Mouse (Mus musculus) heart, postnatal 14 days (tissue): Measurements from ENCODE around the gene Gm21983. TPM values are rescaled to one million over a fixed set of nuclear protein-coding genes. Genes with fewer than 3 reads are reported as not detected.
A peak's percentile ranks its signal among the peaks of the same experiment; 100 is the strongest.

Experiments used
- DNase-seq, 2 experiments: peaks; one replicate each; pipeline ENCODE4 v3.0.0; 2021 to 2022
- intact Hi-C: fragments of 180-260 bp; cut with DNase I; formaldehyde crosslinking; loops from one replicate; pipeline ENCODE4 v1.15.1; 2025
- microRNA-seq, 2 experiments: library from miRNA; unstranded; fragments of <30 nt; microRNA quantifications; one replicate each; pipeline ENCODE4 v1.2.0; 2021 to 2022
- total RNA-seq, 2 experiments: library from RNA; stranded (reverse); gene quantifications; 2 replicates each; pipeline ENCODE4 v1.2.3; 2021

Gene Gm21983
- total RNA-seq, 2 experiments from 2014 or later: not detected

DNA sequence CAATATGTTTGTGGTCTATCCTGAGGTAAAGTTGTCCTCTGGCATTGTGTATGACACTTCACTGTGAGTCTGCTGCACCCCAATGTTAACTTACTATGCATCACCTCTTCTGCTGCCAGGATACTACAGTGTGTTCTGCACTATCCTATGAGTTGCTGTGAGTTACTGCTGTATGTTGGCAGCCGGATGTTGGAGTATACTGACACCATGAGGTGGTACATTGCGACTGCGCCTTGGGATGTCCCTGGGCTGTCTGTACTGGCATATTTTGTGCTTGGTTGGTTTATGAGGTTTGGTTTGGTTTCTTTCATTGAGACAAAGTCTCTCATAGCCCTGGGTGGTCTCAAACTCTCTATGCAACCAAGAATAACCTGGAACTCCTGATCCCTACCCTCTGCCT lies 52.7 kb downstream of the Gm21983 start:
- intact Hi-C loops: loop anchor here (10.0 kb wide), 1 partner anchor 353 kb away; no protein-coding TSS in a partner anchor
- peak; percentile 11 to 38 for DNase-seq

DNA sequence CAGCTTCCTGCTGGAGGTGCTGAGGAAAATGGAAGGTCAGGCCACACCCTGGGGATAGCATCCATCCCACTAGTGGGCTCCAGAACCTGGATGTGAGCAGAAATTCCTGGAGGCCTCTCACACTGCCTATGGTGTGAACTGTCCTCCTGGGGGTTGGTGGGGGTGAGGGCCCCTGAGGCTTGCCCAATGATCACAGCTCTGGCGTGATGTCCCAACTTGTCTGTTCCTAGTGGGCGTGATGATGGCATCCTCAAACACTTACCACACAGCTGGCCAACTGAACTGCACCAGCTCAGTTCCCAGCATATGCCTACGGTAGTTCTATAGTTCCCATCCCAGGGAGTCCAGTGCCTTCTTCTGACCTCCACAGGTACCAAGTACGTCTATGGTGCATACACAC lies 55.9 kb downstream of the Gm21983 start:
- no peak for DNase-seq
- intact Hi-C loops: loop anchor here (10.0 kb wide), 1 partner anchor 350 kb away; no protein-coding TSS in a partner anchor

DNA sequence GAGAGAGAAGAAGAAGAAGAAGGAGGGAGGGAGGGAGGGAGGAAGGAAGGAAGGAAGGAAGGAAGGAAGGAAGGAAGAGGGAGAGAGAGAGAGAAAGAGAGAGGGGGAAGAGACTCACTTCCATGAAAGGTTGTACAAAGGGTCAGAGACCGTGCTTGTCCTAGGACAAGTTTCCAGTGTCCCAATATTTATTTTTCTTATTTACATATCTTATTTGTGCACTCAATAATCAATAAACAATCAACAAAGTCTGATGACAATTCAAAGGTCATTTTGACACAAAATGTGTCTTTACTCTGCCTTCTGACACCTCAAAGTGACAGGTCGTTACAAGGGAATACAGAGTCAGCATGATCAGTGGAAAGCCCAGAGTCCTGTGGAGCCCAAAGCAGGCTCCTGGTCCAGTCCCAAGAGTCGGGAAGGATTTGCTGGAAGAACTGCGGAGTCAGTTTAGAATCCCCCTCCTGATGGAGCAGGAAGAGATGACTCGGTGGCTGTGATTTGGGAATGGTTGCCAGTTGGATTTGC lies 56.5 kb downstream of the Gm21983 start:
- DNase-seq: no peak
- intact Hi-C loops: loop anchor here (10.0 kb wide), 1 partner anchor 350 kb away; no protein-coding TSS in a partner anchor

DNA sequence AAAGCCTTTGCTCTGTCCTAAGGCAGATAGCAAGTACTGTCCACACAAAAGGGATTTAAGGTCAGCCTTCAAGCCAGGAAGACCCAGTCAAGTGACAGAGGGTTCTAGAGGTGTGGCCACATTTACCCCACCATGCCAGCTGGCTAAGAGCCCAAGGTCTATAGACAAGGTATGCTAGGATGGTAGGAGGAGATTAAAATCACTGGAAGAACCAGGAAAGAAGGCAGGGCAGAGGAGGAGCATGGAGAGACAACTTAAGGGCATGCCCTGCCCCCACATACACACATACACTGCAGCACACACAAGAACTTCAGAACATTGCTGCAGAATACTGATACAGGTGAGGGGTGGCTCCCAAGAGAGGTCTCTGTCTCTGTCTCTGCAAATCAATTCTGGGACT lies 61.2 kb downstream of the Gm21983 start, which contains the start of gene Cyp2f2:
TSS of gene Cyp2f2 (plus strand) at position 234 of the 400 bp plus-strand sequence.
- DNase-seq: no peak
- intact Hi-C loops: loop anchor here (10.0 kb wide), 1 partner anchor 345 kb away; no protein-coding TSS in a partner anchor

Small RNA genes lying within 50 kb of the gene (microRNA-seq; reads per million reads assigned to microRNA genes)
- gene Mir1191 (0 to 0.12 reads per million in 2 experiments), gene Mir3101 (0.36 to 0.54 reads per million in 2 experiments)

Other genes with a start within 250 kb of the Gm21983 start
- gene Cyp2a22, start 241.7 kb downstream of the Gm21983 start, total RNA-seq: not detected
- gene Cyp2a12, start 152.0 kb downstream of the Gm21983 start, total RNA-seq: under 1 TPM in 1 of 2 experiments, not detected in 1; 0.17 TPM
- gene Cyp2f2, start 61.2 kb downstream of the Gm21983 start, total RNA-seq: 10 to 100 TPM in 1 of 2 experiments, under 1 TPM in 1; 0.12 to 25.5 TPM
- gene Cyp2t4, start 27.4 kb downstream of the Gm21983 start, total RNA-seq: not detected
- gene Egln2, start 14.3 kb downstream of the Gm21983 start, total RNA-seq: 10 to 100 TPM; 60.1 to 60.6 TPM
- 10 to 100 TPM; 21.9 to 22.1 TPM for gene Rab4b, start 2.2 kb downstream of the Gm21983 start, total RNA-seq
- gene Mia, start 71 bp upstream of the Gm21983 start, total RNA-seq: not detected
- 10 to 100 TPM; 12.3 to 12.5 TPM for gene BC024978, start 14.7 kb upstream of the Gm21983 start, total RNA-seq
- gene Snrpa, start 15.2 kb upstream of the Gm21983 start, total RNA-seq: 10 to 100 TPM; 38.9 to 47.7 TPM
- gene Itpkc, start 47.6 kb upstream of the Gm21983 start, total RNA-seq: 1 to 10 TPM; 4.5 to 5.5 TPM
- gene Coq8b, start 51.9 kb upstream of the Gm21983 start, total RNA-seq: 1 to 10 TPM; 7.0 to 8.8 TPM
- 1 to 10 TPM; 7.9 to 8.5 TPM for gene Numbl, start 77.3 kb upstream of the Gm21983 start, total RNA-seq
- gene Ltbp4, start 156.6 kb upstream of the Gm21983 start, total RNA-seq: 100 to 1,000 TPM; 354 to 358 TPM
- gene Shkbp1, start 174.9 kb upstream of the Gm21983 start, total RNA-seq: 1 to 10 TPM; 8.6 to 9.7 TPM
- gene Gm20479, start 176.3 kb upstream of the Gm21983 start, total RNA-seq: under 1 TPM in 1 of 2 experiments, not detected in 1; 0.76 TPM